Mouse (Mus musculus) embryonic facial prominence, embryonic 11.5 days (tissue): ENCODE measurements around the gene Cab39. TPM values are rescaled to one million over a fixed set of nuclear protein-coding genes. Genes with fewer than 3 reads are reported as not detected.
"Not testable (repeated sequence)": the region's sequence is repeated elsewhere in the genome, so short reads cannot be mapped to it uniquely, and the experiment has no call there.

Experiments used
- ATAC-seq: fragments of 200-750 bp; cut with Nextera tagmentation; replicated peaks from 2 replicates; pipeline ENCODE4 v1.8.0; 2017; ENCODE audit warnings: low read depth; ENCODE audit not compliant: insufficient number of reproducible peaks, low FRiP score, low TSS enrichment
- DNase-seq: peaks from one replicate; pipeline ENCODE4 v3.0.0-alpha.2; 2015; ENCODE audit warnings: low spot score
- H3K27ac ChIP-seq: fragments of 300-500 bp; sonication (generic); replicated peaks from 2 replicates; pipeline ENCODE4 v1.5.1; 2014; ENCODE audit warnings: mild to moderate bottlenecking, low read depth, low read length, control low read depth
- H3K27me3 ChIP-seq: fragments of 300-500 bp; sonication (generic); 2 replicates; pipeline ENCODE4 v1.6.1; 2014; ENCODE audit warnings: mild to moderate bottlenecking, low read length, moderate library complexity, mixed read lengths; ENCODE audit not compliant: control insufficient read depth, insufficient read depth
- H3K36me3 ChIP-seq: fragments of 300-500 bp; sonication (generic); replicated peaks from 2 replicates; pipeline ENCODE4 v1.6.1; 2014; ENCODE audit warnings: low read depth, mild to moderate bottlenecking, low read length, moderate library complexity, mixed read lengths; ENCODE audit not compliant: control insufficient read depth, insufficient read depth
- H3K4me1 ChIP-seq: fragments of 300-500 bp; sonication (generic); 2 replicates; pipeline ENCODE4 v1.6.1; 2014; ENCODE audit warnings: low read length, mixed read lengths; ENCODE audit not compliant: control insufficient read depth, insufficient read depth
- H3K4me2 ChIP-seq: fragments of 300-500 bp; sonication (generic); 2 replicates; pipeline ENCODE4 v1.6.1; 2014; ENCODE audit warnings: low read depth, mild to moderate bottlenecking, control low read depth, low read length, moderate library complexity
- H3K4me3 ChIP-seq: fragments of 300-500 bp; sonication (generic); 2 replicates; pipeline ENCODE4 v1.5.1; 2014; ENCODE audit warnings: low read depth, low read length, control low read depth
- H3K9ac ChIP-seq: fragments of 300-500 bp; sonication (generic); replicated peaks from 2 replicates; pipeline ENCODE4 v1.6.1; 2014; ENCODE audit warnings: mild to moderate bottlenecking, control low read depth, low read length
- H3K9me3 ChIP-seq: fragments of 300-500 bp; sonication (generic); replicated peaks from 2 replicates; pipeline ENCODE4 v1.6.1; 2016; ENCODE audit warnings: mild to moderate bottlenecking, low read length, inconsistent platforms, mixed read lengths; ENCODE audit not compliant: control insufficient read depth
- WGBS: fragments of 180-500 bp; shearing (Covaris S2); extraction: QIAGEN DNeasy Blood & Tissue Kit; methylation state at CpG from one replicate; pipeline ENCODE4 v1.1.7; 2014; 5-methylcytosine and 5-hydroxymethylcytosine counted together
- polyA plus RNA-seq: library from polyadenylated mRNA; unstranded; fragments of >200 nt; fragmentation: Nextera tagmentation; extraction: Ambion mirVana; gene quantifications from 2 replicates; pipeline ENCODE4 v1.2.1, GENCODE M21; 2014

Gene Cab39
- polyA plus RNA-seq, 1 experiment from 2014 or later, result 61.5 TPM

DNA sequence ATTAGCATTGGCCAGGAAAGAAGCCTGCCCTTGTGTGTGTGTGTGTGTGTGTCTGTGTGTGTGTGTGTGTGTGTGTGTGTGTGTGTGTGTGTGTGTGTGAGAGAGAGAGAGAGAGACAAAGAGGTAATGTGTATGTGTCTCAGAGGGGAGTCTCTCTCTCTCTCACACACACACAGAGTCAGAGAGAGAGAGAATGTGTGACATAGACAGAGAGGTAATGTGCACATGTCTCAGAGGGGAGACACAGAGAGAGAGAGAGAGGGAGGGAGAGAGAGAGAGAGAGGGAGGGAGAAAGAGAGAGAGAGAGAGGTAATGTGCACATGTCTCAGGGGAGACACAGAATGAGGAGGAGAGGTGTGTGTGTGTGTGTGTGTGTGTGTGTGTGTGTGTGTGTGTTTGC is 21.0 kb downstream of the Cab39 start:
- not testable (repeated sequence) for H3K27me3 ChIP-seq, H3K9ac ChIP-seq, H3K36me3 ChIP-seq, H3K27ac ChIP-seq, H3K9me3 ChIP-seq, H3K4me2 ChIP-seq, H3K4me3 ChIP-seq, H3K4me1 ChIP-seq, DNase-seq, ATAC-seq

DNA sequence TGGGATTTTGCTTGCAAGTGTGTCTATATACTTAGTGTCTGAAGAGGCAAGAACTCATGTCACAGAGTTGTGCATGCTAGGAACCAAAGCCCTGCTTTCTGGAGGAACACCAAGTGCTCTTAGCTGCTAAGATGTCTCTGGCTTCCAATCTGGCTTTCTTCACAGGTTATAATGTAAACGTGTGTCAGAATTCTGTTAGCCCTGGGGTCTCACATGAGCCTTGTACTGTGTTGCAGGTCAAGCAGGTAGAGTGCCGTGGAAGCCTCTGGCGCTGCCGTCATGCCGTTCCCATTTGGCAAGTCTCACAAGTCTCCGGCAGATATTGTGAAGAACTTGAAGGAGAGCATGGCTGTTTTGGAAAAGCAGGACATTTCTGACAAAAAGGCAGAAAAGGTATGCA is 24.9 kb downstream of the Cab39 start:
- no peak overlapping the region for H3K4me3 ChIP-seq
- no peak overlapping the region for H3K9ac ChIP-seq
- H3K4me2 ChIP-seq, result no peak overlapping the region
- no peak for ATAC-seq
- H3K9me3 ChIP-seq, result no peaks in the 10 kb centered on the region
- H3K27ac ChIP-seq, result no peak overlapping the region
- H3K36me3 ChIP-seq, result peaks cover 1% of the 10 kb centered on the region
- no peak for DNase-seq
- 95% methylated on average over 6 of the region's 6 CpGs for WGBS
- no peaks in the 10 kb centered on the region for H3K4me1 ChIP-seq
- no peaks in the 10 kb centered on the region for H3K27me3 ChIP-seq

DNA sequence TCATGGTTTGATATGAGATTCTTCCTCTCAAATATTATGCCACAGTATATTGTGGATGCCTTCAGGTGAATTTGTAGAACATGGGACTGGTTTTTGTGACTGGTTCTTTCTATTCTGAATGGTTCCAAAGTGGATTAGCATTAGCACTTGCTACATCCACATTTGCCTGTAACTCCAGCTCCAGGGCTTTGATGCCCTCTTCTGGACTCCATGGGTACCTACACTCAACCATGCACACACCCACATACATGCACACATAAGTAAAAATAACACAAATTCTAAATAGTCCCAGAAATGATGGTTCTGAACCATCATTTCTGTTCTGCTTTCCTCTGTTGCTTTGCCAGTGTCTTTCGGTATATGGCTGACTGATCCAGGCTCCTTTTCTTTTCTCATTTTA is 26.5 kb downstream of the Cab39 start:
- Histone ChIP-seq H3K4me3 (no peak overlapping the region), H3K27ac (no peak overlapping the region), H3K4me2 (no peak overlapping the region), H3K9me3 (no peaks in the 10 kb centered on the region), H3K36me3 (peaks cover 3% of the 10 kb centered on the region), H3K27me3 (no peaks in the 10 kb centered on the region), H3K4me1 (no peaks in the 10 kb centered on the region), H3K9ac (no peak overlapping the region)
- 97% methylated on average over 1 of the region's 1 CpGs for WGBS
- ATAC-seq (no peak), DNase-seq (no peak)

DNA sequence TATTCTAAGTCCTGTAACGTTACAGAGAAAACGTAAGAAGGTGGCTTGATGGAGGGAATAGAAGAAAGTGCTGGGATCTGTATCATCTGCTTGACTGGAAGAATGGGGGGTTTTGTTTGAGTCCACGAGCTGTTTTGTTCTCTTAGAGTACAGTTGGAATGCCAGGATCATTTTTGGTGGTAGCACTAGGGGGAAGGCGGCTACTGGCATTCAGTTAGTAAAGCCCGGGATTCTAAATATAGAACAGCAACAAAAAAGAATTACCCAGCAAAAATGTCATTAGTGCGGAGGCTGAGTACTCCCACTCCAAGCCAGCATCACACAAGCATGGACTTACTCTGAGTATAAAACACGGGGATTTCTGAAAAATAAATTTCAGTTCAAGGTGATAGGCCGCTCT is 29.0 kb downstream of the Cab39 start:
- Histone ChIP-seq H3K36me3 (peaks cover 3% of the 10 kb centered on the region), H3K4me3 (no peak overlapping the region), H3K27me3 (no peaks in the 10 kb centered on the region), H3K4me2 (no peak overlapping the region), H3K27ac (no peak overlapping the region), H3K9me3 (no peaks in the 10 kb centered on the region), H3K4me1 (no peaks in the 10 kb centered on the region), H3K9ac (no peak overlapping the region)
- WGBS, result 93% methylated on average over 8 of the region's 8 CpGs
- DNase-seq, result no peak
- ATAC-seq, result no peak

DNA sequence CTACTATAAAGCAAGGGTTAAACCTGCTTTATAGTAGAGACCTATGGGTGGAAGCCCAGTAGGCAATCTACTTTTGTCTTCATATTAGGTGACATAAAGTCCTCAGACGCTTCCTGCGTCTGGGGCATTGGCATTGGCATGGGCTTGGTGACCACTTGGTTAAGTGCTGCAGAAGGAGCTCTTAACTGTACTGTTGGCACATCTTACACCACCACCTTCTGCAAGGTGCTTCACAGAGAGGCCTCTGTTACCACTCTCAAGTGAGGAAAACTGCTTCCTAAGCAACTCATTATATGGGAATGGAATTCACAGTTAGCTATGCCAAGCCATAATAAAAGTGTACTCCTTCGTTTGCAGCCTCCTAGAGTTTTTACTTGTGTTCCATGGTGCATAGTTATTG is 31.7 kb downstream of the Cab39 start:
- no peak overlapping the region for H3K4me2 ChIP-seq
- no peak overlapping the region for H3K9ac ChIP-seq
- ATAC-seq (no peak), DNase-seq (no peak)
- no peak overlapping the region for H3K27ac ChIP-seq
- 89% methylated on average over 3 of the region's 3 CpGs for WGBS
- H3K9me3 ChIP-seq, result no peaks in the 10 kb centered on the region
- no peak overlapping the region for H3K4me3 ChIP-seq
- no peaks in the 10 kb centered on the region for H3K4me1 ChIP-seq
- no peaks in the 10 kb centered on the region for H3K27me3 ChIP-seq
- peaks cover 3% of the 10 kb centered on the region; the same call in 1 of the 2 replicates for H3K36me3 ChIP-seq

DNA sequence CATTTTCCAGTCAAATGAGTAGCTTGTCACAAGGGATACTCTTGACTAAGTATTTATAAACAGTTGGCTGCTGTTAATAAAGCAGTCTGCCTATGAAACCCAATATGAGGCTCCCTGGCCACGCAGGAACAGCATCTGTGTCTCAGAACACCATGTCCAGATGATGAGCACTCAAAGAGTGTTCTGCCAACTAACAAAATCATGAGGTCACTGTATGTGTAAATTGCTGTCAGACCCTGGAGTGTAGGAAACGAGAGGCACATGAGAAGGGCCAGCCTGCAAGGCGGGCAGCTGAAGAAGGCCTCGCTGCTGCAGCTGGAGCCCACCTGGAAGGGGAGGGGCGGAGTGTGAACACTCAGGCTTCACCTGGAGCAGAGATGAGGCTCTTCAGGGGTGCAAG is 33.9 kb downstream of the Cab39 start:
- Histone ChIP-seq H3K9ac (no peak overlapping the region), H3K27ac (no peak overlapping the region), H3K4me2 (no peak overlapping the region), H3K4me3 (no peak overlapping the region), H3K9me3 (no peaks in the 10 kb centered on the region), H3K36me3 (peaks cover 3% of the 10 kb centered on the region; the same call in 1 of the 2 replicates), H3K27me3 (no peaks in the 10 kb centered on the region), H3K4me1 (no peaks in the 10 kb centered on the region)
- ATAC-seq (no peak), DNase-seq (no peak)
- 72% methylated on average over 5 of the region's 5 CpGs for WGBS

DNA sequence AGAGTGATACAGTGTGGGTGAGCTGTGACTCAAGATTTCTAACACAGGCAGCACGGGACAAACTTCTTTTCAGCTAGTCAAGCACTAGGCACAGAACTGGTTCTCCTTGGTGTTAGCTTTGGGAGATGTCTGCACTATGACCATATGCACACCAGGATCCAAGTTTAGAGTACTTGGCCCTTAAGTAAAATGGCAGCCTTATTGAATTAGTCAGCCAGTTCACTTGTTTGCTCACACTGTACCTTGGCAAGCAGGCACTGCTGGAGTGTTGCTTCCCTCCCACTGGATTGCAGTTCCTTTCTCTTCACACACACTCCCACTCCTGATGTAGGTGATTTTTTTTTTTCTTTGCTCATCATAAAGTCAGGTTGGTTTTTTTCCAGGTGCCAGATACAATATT is 35.8 kb downstream of the Cab39 start:
- DNase-seq, result no peak
- Histone ChIP-seq H3K9ac (no peak overlapping the region), H3K4me3 (no peak overlapping the region), H3K9me3 (no peaks in the 10 kb centered on the region), H3K36me3 (no peaks in the 10 kb centered on the region), H3K27me3 (no peaks in the 10 kb centered on the region), H3K27ac (no peak overlapping the region), H3K4me1 (no peaks in the 10 kb centered on the region), H3K4me2 (no peak overlapping the region)
- no peak for ATAC-seq
- WGBS, result 84% methylated on average over 1 of the region's 1 CpGs

DNA sequence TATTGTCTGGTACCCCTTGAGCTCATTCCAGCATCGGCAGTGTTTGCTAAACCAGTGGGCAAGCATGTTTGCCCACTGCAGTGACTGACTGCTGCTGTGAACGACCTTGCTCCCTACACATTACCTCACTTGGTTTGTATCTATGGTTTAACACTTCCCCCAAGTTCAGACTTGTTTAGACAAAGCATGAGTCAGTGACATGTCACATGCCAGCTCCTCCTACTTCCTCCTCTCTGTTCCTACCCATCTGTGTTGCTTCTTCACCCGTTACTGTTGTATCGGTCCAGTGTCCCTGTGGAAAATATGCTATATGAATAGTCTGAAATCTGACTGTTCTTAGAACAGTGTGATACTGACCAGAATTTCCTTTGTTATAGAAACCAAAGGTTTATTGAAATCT is 44.8 kb downstream of the Cab39 start:
- H3K27ac ChIP-seq, result no peak overlapping the region
- H3K36me3 ChIP-seq, result peaks cover 2% of the 10 kb centered on the region; the same call in 1 of the 2 replicates
- no peaks in the 10 kb centered on the region for H3K4me1 ChIP-seq
- ATAC-seq, result no peak
- 82% methylated on average over 4 of the region's 4 CpGs for WGBS
- H3K9ac ChIP-seq, result no peak overlapping the region
- DNase-seq, result no peak
- no peaks in the 10 kb centered on the region for H3K27me3 ChIP-seq
- no peak overlapping the region for H3K4me3 ChIP-seq
- no peaks in the 10 kb centered on the region for H3K9me3 ChIP-seq
- H3K4me2 ChIP-seq, result no peak overlapping the region
